Mouse (Mus musculus): ENCODE results near the gene Hsd17b7.
"Not testable (repeated sequence)": the region's sequence is repeated elsewhere in the genome, so short reads cannot be mapped to it uniquely, and the experiment has no call there.

The Hsd17b7 gene

DNA sequence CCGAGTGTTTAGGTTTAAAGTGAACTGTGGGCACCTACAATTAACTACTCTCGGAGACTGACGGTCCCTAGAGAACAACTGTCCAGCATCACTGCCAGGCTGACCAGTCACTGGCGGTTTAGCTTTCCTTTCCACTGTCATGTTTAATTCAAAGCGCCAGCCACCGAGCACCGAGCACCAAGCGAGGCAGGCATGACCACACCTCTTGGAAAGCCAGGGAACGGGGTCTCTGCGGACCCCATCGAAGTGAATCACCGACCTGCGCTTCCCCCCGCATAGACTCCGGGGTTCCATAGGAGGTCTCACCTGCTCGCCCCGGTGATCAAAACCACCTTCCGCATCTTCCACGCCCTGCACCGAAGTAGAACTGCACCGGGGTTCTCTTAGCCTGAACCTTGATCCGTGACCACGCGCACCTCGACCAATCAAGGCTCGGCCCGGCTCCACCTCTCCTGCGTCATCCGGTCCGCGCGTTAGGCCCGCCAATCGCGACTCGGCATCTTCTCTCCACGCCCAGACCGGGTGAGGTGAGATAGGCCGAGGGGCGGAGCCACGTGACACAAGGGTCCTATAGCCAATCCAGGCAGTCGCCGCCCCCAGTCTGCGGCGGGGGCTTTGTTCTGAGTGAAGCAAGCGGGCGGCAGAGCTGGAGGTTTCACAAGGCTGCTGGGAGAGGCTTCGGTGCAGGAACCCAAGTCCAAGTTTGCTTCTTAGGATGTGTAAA is at the start of gene Hsd17b7:
Hsd17b7 (minus strand) TSS at position 450 of the 724 bp plus-strand sequence.
- DNase-seq (ENCODE audit: low spot score in 2 of 2) = peak; percentile 99

- no peak for DNase-seq (ENCODE audit: low spot score in 2 of 2)
Measured at GRCm38 (mm10) chr1:170014784-170015183, 45.7 kb upstream of the Hsd17b7 start.

- no peak for DNase-seq (ENCODE audit: low spot score in 2 of 2)
Measured at GRCm38 (mm10) chr1:170010716-170011505, 41.9 kb upstream of the Hsd17b7 start.

- no peak for DNase-seq (ENCODE audit: low spot score in 2 of 2)
Measured at GRCm38 (mm10) chr1:170009296-170009695, 40.3 kb upstream of the Hsd17b7 start.

DNA sequence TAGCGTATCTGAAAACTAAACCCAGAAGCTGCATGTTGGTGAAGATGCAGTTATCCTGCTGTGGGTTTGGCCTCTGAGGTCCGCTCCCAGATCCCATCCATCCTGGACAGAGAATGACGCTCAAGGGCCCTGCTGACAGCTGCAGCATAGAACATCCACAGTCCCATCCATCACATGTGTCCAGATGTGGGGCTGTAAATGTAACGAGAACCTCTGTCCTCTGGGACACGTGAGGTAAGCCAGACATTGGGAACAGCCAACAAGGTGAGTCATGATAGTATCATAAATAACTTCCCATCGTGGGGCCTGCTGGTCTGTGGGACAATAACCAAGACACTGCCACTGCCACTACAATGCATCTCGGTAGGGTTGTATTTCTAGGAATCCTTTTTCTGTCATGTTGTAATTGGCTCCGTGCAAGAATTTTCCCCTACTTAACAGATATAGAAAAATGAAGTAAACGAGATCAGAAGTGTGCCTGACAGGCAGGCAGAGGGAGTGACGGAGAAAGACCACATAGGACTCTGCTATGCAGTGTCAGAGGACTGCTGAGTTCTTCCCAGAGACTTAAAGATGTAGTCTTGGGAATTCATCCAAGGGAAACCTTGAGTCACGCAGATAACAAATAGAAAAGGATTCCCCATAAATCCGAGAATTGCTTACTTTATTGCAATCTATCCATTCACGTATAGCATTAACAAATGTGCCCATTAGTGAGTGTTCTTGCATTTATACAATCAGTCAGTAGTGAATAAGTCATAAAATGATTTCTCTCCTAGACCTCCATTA is 39.6 kb upstream of the Hsd17b7 start:
- DNase-seq (ENCODE audit: low spot score in 2 of 2) = no peak

GRCm38 (mm10) chr1:170006516-170006915 is 37.5 kb upstream of the Hsd17b7 start:
- no peak for DNase-seq (ENCODE audit: low spot score in 2 of 2)

GRCm38 (mm10) chr1:170005297-170005696 is 36.3 kb upstream of the Hsd17b7 start:
- no peak for DNase-seq (ENCODE audit: low spot score in 2 of 2)

GRCm38 (mm10) chr1:169993901-169994300 is 24.9 kb upstream of the Hsd17b7 start:
- DNase-seq (ENCODE audit: low spot score in 2 of 2) = not testable (repeated sequence)

GRCm38 (mm10) chr1:169986166-169986565 is 17.1 kb upstream of the Hsd17b7 start:
- no peak for DNase-seq (ENCODE audit: low spot score in 2 of 2)

- DNase-seq (ENCODE audit: low spot score in 2 of 2) = no peak
Measured at GRCm38 (mm10) chr1:169977621-169978020, 8.6 kb upstream of the Hsd17b7 start.

- DNase-seq (ENCODE audit: low spot score in 2 of 2) = no peak
Measured at GRCm38 (mm10) chr1:169971998-169972397, 3.0 kb upstream of the Hsd17b7 start.

DNA sequence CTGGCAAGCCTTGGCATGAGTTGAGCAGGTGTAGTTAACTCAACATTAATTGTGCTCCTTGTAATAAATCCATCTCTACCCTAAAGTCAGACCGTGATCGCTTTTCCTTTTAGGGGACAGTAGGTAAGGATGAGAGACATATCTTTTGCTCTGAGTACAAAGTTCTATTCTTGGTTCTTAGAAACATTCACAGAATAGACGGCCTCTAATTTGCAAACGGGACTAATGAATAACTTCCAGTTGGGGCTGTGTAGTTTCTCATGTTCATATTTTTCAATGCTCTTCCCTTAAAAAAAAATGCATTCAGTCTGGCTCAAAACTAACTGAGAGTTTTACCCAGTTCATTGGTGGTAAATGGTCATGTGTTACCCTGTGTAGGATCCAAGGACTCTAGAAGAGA is 1.9 kb upstream of the Hsd17b7 start:
- DNase-seq (ENCODE audit: low spot score in 2 of 2) = no peak

DNA sequence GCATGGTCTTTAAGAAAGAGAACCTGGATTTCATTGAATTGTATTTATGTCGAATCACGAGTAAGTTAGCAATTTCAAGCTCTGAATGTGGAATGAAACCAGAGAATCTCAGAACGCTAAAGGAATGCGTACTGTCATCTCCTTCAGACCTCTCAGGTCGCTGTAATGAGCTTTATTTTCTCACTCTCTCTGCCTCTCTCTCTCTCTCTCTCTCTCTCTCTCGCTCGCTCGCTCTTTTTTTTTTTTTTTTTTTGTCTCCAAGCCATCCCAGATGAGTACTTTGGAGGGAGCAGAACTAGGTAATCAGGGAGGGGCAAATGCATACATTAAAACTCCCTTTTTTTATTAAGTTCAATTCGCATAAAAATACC is 460 bp upstream of the Hsd17b7 start:
- no peak for DNase-seq (ENCODE audit: low spot score in 2 of 2)

- no peak for DNase-seq (ENCODE audit: low spot score in 2 of 2)
Measured at GRCm38 (mm10) chr1:169953106-169953505, 15.9 kb downstream of the Hsd17b7 start.

DNA sequence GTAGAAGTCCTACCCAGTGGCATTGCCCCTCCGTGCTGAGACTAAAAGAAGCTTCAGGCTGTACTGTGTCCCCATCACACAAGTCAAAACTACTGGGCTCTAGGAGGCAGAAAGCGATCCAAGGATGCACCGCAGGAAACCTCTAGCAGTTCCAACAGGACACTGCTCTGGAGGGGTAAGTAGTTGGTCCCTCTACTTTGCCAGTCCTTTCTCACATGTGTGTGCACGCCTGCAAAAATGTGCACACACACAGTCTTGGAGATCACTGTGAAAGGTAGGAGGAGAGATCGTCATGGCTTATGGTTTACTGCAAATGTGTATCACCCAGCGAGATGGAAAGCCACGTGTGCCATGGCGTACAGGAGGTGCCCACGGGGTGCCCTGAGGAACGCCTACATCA is 16.4 kb downstream of the Hsd17b7 start:
- DNase-seq (ENCODE audit: low spot score in 2 of 2) = no peak

- DNase-seq (ENCODE audit: low spot score in 2 of 2) = no peak
Measured at GRCm38 (mm10) chr1:169951561-169951960, 17.5 kb downstream of the Hsd17b7 start.

DNA sequence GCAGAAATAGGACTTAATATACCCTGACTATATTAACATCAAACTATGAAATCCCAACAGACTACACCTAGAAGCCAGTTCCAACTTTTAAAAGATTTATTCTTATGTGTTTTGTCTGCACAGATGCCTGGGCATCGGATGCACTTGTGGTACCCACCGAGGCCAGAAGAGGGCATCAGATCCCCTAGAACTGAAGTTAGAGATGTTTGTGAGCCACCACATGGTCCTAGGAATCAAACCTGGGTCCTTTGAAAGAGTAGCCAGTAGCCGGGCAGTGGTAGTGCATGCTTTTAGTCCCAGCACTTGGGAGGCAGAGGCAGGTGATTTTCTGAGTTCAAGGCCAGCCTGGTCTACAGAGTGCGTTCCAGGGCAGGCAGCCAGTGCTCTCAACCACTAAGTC is 18.4 kb downstream of the Hsd17b7 start:
- DNase-seq (ENCODE audit: low spot score in 2 of 2) = no peak

- no peak for DNase-seq (ENCODE audit: low spot score in 2 of 2)
Measured at GRCm38 (mm10) chr1:169949981-169950380, 19.1 kb downstream of the Hsd17b7 start.

DNA sequence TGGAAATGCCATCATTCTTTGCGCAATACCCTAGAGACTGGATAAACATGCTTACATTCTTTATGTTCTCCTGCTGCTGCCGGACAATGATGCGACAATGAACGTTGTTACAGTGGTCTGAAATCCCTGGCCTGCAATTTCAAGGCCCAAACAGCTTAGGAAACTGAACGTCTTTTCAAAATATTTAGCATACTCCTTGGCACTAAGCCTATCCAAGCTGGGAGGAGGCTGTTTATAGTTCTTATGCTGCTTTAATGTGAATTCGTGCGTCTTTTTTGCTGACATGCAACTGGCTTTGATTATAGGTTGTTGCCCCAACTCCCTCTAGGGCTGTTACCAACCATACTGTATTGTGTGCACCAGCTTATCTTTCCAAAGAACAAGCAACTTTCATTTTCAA is 20.2 kb downstream of the Hsd17b7 start:
- DNase-seq (ENCODE audit: low spot score in 2 of 2) = no peak

- no peak for DNase-seq (ENCODE audit: low spot score in 2 of 2)
Measured at GRCm38 (mm10) chr1:169948280-169948679, 20.8 kb downstream of the Hsd17b7 start.

GRCm38 (mm10) chr1:169947654-169948053 is 21.4 kb downstream of the Hsd17b7 start:
- DNase-seq (ENCODE audit: low spot score in 2 of 2) = no peak

- no peak for DNase-seq (ENCODE audit: low spot score in 2 of 2)
Measured at GRCm38 (mm10) chr1:169946004-169946403, 23.0 kb downstream of the Hsd17b7 start.

Data from right cerebral cortex, adult 2 months (tissue).